Mouse (Mus musculus): ENCODE results near the gene Art4.

Gene Art4

DNA sequence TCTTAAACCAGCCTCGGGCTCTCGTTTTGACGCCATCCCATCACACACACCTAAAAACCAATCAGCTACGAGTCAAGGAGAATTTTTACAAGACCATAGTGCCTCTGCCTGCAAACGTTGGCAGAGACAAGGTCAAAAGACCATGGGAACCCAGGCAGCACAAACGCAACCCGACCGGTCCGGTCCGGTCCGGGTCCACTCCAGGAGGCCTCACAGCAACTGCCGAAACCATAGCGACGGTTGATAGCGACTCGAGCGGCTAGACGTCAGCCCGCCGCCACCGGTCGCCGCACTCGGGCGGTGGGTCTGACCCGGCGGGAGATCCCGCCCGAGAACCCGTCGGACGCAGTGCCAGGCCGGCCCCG is 30.0 kb downstream of the Art4 start, which contains the start of gene BC049715:
TSS of gene BC049715 (plus strand) at position 111 of the 365 bp plus-strand sequence.
- DNase-seq (ENCODE audit: low read depth, low spot score) = no peak

DNA sequence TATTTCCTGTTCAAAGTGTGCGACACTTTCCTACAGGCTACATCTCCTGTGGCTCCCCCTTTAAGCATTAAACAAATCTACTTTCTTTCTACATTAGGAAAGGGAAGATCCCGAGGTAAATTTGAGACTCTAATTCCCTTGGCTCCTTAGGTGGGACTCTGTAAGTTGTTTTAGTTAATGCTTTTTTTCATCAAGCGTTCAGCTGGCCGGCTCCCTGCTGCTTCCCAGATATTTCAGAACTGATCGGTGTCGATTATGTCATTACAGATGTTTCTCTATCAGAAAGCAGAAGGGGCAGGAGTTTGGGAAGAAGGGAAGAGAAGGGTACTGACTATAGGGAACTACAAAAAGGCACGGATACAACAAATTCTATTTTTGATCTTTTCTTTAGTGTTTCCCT is 30.4 kb downstream of the Art4 start:
- no peak for DNase-seq (ENCODE audit: low read depth, low spot score)

DNA sequence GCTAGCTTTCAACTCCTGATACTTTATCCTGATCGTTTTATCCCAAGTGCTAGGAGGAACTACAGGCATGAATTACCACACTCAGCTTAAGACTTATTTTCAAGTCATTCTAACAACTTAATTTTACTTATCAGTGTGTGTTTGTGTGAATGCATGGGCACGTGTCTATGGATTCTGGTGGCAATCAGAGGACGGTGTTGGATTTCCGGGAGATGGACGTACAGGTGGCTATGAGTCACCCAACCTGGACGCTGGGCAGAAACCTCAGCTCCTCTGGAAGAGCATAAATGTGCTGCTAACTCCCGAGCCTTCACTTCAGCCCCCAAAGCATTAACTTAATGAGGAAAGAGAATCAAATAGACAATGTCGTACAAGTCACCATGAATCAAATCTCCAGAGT is 32.5 kb downstream of the Art4 start:
- DNase-seq (ENCODE audit: low read depth, low spot score) = no peak

DNA sequence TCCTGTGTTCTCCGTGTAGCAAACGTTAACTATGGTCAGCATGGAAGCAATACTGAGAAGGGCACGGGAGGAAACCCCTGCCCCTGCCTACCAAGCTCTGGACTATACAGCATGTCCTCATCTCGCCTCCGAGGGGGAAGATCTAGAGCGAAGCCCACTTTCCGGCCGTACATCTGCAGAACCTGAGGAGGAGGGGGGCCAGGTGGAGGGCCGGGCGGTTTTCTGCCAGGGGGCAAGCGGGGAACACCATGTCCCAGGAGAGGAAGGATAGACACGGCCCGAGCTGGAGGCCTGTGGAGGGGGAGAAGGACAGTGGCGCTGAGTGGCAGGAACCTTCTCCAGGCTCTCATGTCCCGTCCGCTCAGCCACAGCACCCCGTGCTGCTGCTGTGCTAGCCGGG is 36.4 kb downstream of the Art4 start:
- no peak for DNase-seq (ENCODE audit: low read depth, low spot score)

DNA sequence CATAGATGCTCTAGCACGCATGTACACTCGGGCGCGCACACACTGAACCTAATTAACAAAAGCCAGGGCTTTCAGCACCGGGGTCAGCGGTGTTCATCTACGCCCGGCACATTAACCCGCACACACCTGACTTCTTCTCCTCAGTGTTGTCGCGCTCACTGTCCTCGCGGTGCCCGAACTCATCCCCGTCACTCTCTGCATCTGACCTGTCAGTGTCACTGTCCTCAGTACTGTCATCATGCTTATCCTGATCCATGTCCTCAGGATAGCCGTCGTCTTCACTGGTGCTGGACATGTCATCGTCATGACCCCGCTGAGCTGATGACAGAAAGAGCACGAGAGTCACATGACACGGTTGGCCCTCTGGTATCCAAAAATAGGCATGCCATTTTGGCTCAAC is 37.2 kb downstream of the Art4 start:
- no peak for DNase-seq (ENCODE audit: low read depth, low spot score)

DNA sequence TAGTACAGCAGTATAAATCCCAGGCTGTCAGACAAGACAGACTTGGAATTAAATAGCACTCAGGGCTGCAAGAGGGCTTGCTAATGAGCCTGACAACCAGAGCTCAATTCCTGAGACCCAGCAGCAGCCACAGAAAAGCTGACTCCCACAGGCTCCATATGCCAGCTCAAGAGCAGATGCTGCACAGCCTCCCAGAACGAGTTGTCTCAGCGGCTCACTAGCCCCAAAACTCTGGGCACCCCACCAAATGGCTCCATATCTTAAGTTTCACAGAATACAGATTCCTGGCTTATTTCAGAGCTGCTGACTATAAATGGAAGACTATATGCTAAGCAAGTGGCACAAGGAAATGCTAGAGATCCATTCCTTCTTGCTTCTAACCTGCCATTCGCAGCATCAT is 40.0 kb downstream of the Art4 start:
- DNase-seq (ENCODE audit: low read depth, low spot score) = no peak

DNA sequence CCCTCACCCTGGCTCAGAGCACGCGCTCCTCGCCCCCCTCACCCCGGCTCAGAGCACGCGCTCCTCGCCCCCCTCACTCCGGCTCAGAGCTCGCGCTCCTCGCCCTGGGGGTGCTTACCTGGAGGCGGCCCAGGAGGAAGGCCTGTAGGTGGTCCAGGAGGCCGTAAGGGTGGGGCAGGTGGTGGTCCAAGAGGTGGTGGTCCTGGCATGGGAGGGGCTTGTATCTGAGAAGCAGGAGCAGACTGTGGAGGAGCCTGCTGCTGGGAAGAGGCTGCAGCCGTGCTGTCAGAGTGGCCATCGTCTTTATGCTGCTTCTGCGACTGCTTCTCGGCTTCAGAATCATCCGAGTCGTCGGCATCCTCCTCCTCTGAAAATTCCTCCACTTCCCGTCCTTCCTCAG is 40.7 kb downstream of the Art4 start:
- no peak for DNase-seq (ENCODE audit: low read depth, low spot score)

DNA sequence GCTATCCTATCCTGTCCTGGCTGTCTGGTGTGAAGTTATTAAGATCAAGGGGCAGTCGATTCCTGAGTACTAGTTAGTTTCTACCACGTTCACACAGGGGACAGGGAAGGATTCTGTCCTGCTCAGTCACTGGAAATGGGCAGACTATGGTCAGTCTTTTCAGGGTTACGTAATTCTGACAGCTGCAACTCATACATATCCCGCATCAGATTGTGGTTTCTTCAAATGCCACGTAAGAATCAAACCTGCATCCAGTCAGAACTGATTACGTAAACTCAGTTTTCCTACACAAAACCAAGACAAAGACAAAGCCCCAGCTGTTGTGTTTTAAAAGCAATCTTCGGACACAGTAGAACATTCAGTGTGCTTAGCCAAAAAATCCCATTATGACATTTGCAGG is 42.2 kb downstream of the Art4 start:
- no peak for DNase-seq (ENCODE audit: low read depth, low spot score)

DNA sequence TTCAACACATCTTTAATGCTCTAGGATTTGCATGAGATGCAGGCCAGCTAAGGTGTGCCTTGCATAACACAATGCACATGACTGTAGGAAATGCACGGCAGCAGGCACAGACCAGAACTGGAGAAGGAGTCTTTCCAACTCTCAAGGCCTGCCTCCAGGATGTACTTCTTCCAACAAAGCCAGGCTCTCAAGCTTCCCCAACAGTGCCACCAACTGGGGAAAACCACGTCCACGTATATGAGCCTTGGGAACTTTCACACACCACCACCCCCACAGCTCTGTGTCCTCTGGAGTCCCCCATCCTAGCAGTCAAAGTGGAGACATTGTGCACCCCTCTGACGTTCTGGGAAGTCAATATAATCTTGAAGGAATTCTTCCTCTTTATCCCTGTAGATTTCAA is 44.4 kb downstream of the Art4 start:
- DNase-seq (ENCODE audit: low read depth, low spot score) = no peak

DNA sequence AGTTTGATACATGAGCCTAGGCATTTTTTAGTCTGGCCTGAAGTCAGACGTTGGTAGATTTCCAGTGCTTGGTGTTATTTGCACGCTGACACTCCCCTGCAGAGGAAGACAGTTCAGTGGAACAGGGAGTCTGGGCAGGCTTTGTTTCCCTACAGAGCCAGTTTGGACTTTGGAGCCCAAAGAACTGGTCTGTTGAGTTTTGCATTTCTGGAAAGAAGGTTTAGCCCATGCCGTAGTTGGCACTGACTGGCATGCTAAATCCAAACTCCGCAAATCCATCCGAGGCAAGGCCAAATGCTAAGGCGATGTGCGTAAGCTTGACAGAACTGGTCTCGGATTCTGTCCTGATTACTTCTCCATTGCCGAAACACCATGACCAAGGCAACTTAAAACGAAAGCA is 46.3 kb downstream of the Art4 start:
- DNase-seq (ENCODE audit: low read depth, low spot score) = no peak

DNA sequence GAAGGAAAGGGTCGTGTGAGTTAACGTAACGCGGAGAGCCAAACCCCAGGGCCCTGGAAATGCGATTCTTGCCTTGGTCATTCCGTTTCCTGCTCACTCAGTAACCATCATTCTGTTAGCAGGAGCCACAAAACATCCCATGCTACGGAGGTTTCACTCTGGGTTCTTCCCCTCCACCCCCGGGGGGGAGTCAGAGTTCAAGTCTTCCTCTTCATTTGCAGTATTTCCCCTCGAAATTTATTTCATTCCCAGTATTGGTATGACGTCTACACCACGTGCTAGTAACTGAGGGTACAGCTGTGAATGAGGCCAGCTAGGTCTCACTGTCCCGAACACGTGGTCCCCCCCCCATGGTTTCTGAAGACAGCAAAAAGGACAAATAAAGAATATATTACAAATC is 47.9 kb downstream of the Art4 start:
- no peak for DNase-seq (ENCODE audit: low read depth, low spot score)

DNA sequence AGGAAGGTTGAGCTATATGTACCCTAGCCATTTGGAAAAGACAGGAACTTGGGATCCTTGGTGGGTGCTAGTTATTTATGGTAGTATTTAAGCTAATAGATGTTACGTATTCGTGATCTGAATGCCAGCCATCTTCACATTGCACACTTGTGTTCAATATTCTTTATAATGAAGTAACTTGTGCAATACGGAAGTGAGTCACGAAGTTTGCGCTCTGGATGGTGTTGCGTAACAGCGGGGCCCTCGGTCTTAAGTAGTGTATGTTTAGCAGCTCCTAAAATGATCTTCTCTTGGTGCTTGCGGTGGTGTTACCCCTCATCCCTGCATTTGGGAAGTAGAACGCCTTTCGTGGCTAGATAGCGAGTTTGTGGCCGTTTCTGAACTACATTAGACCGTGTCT is 48.5 kb downstream of the Art4 start:
- no peak for DNase-seq (ENCODE audit: low read depth, low spot score)

DNA sequence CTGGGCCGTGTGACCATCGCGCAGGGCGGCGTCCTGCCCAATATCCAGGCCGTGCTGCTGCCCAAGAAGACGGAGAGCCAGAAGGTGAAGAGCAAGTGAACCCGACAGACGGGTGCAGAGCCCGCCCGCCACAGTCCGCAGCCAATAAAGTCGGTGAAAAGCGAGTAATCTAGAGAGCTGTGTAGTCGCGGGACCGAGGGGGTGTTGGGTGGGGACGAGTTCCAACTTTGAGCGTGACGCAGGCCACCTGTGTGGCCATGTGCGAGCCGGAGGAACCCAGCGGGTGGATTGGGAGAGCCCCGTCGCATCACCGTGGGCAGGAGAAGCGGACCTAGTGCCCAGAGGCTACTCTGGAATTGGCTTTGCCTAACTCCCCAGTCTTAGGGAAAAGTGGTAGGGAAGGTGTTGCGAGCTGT is 48.9 kb downstream of the Art4 start:
- no peak for DNase-seq (ENCODE audit: low read depth, low spot score)

DNA sequence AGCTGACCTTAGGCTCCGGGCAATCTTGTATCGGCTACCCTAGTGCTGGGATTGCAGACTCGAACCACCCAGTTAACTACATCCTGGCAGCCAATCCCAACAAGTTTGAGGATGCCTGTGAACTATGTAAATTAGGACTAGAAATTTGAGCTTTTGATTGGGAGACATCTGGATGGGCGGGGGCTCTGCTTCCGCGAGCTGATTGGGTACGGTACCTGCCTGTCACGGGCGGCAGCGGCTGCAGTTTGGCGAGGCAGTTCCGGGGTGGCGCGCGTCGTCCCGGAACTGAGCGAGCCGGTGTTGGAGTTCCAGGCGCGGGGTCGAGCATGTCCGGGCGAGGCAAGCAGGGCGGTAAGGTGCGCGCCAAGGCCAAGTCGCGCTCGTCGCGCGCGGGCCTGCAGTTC is 49.5 kb downstream of the Art4 start, which contains the start of gene H2afj:
TSS of gene H2afj (plus strand) at position 231 of the 404 bp plus-strand sequence.
- peak; percentile 95 for DNase-seq (ENCODE audit: low read depth, low spot score)

DNA sequence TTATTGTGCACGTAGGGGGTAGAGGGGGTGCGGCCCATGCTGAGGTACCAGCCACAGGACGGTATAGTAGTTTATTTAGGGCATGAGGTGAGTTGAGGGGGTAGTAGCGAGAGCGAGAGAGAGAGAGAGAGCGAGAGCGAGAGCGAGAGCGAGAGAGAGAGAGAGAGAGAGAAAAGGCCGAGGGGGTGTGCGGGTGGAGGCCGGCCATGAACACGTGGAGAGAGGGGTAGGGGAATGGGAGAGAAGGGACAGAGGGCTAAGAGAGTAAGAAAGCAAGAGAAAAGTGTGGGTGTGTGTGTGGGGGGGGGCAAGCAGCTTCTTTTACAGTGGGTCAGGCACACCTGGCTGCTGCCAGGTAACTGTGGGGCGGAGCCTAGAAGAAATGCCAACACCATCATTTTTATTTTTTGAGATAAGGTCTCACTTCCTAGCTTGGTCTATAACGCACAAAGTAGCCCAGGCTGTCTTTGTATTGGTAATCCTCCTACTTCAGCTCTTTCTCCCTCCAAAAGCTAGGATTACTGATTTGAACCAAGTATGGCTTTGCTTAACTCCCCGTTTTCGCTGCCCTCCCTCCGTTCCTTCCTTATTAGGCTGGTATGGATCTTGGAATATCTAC is 50.0 kb downstream of the Art4 start:
- no peak for DNase-seq (ENCODE audit: low read depth, low spot score)

DNA sequence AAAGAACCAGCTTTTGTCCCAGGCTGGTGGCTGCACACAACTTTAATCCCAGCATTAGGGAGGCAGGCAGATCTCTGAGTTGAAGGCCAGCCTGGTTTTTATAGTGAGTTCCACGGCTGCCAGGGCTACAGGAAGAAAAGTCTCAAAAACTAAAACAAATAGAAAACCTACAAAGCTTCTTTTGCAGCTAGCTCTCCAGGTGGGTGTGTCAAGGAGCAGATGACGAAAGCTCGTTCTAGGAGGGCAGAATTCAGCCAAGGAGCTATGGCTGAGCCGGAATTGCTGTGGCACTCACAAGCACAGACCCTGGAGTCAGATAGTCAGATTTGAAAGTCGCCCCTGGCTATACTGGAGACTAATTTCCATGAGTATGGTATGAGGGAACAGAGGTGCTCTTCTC is 50.7 kb downstream of the Art4 start:
- DNase-seq (ENCODE audit: low read depth, low spot score) = no peak

DNA sequence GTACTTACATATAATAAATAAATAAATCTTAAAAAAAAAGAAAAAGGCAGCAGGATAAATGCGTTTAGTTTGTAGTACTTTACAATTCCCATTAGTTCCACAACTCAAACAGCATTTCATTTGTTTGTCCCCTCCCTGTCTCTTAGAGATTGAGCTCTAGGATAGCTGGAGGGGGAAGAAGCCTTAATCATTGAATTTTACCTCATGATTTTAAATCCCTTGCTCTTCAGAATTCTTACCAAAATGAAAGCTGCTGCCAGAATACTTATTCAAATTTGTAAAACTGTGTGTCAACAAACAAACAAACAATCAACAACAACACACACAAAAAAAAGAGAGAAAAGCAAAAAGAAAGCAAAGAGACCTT is 52.1 kb downstream of the Art4 start:
- no peak for DNase-seq (ENCODE audit: low read depth, low spot score)

DNA sequence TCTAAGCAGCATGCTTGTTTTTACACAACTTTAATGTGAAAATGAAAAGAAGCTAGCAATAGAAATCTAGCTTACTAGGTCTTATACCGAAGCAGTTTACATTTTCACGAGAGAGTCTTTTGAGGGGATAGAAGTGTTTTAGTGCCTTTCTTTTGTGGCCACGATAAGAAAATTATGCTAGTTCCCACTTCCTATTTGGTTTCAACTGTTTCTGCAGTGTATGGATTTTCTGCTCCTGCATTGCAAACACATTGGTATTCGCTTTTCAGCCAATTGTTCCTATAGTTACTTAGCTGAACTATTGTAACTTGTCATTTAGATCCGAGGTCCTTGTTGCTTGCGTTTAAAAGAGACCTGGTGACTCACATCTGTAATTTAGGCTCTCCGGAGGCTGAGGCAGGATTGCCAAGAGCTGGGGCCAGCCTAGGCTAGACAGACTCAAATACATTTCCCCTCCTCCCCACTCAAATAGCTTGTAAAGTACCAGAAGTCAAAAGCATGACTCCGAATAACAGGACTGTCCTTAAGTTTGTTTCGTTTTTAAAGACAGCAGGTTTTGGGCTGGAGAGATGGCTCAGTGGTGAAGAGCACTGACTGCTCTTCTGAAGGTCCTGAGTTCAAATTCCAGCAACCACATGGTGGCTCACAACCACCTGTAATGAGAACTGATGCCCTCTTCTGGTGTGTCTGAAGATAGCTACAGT is 52.7 kb downstream of the Art4 start:
- peak; percentile 36 for DNase-seq (ENCODE audit: low read depth, low spot score)

DNA sequence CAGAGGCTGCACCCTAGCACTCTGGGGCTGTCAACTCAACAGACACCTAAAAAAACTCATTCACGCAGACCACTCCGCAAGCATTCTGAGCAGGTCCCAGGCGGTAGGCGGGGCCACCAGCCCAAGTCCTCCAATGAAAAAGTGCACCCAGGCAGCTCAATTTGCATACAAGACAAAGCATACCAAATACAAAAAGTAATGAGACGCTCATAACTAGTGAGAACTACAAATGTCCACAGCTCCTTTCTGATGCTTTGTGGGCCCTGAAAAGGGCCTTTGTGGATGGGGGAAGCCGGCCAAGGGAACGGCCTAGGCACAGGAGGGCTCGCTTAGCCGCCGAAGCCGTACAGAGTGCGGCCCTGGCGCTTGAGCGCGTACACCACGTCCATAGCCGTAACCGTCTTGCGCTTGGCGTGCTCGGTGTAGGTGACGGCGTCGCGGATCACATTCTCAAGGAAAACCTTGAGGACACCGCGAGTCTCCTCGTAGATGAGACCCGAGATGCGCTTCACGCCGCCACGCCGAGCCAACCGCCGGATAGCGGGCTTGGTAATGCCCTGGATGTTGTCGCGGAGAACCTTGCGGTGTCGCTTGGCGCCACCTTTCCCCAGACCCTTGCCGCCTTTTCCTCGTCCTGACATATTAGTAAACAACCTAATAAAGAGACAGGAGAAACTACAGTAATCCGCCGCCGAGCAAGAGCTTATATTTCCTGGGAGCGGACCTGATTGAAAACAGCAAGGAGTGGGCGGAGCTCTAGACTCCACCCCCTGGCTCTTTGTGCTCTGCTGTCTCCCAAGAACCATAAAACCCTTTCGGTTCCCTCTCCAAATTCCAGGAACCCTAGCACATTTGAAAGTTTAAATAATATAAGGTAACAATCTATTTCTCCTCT is 53.5 kb downstream of the Art4 start, which contains the start of gene Hist4h4:
TSS of gene Hist4h4 (minus strand) at position 677 of the 895 bp plus-strand sequence.
- peak; percentile 99 for DNase-seq (ENCODE audit: low read depth, low spot score)

DNA sequence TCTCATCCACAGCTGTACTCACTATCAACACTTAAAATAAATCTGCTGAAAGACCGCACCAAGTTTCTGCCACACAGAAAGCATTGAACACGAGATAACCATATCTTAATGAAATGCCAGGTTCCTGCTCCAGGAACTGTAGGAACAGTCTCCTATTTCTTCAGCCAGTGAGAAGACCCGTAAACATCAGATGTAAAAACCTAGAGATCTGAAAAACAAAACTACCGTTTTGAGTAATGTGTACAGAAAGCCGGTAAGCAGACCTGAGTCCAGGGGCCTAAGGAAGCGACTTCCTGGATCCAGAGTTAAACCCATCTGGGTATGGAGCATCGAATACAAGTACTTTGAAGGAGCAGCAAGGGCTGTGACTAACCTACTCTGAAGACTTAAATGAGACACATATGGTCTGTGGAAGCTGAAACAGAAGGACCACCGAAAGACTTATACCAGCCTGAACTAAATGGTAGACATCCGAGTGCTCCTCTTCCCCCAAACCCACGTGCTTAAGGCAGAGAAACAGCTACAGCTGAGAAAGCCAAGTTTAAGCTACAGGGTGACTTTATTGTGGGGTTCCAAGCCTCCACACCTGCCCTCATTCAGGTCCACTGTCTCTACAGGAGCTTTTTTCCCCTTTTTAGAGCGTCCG is 54.3 kb downstream of the Art4 start:
- DNase-seq (ENCODE audit: low read depth, low spot score) = no peak

DNA sequence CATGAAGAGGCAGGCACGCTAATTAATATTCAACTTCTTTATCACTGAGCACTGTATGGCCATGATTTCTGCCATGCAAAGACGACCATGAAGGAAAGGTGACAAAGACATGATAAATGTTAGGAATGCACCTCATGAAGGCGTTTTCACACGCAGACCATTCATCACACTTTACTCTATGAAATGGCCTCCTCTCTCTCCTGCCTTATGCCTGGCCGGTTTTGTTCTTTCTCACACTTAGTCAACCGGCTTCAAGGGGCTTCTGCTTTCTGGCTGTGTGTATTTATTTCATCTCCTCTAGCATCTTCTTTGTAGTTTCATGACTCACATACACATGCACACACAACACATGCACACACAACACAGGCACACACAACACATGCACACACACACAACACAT is 56.3 kb downstream of the Art4 start:
- no peak for DNase-seq (ENCODE audit: low read depth, low spot score)

DNA sequence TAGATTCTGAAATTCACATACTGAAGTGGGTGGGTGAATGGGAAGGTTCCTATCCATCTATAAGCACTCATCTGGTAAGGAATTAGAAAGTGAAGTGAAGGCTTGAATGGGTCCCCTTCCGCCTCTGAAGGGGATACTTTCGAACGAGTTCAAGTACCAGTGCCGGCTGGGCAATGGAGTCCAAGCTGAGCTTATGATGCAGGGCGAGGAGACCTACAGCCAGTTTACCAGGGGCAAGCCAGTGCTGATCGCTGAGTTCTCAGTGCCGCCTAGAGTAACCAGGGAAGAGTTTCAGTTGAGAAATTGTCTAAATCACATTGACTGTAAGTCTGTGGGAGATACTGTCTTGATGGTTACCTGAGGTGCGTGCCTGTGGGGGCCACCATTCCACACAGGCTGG is 56.8 kb downstream of the Art4 start:
- no peak for DNase-seq (ENCODE audit: low read depth, low spot score)
